Mouse (Mus musculus): ENCODE data around the gene Arrb2. TPM values are rescaled to one million over a fixed set of nuclear protein-coding genes. Genes with fewer than 3 reads are reported as not detected.
A peak's percentile ranks its signal among the peaks of the same experiment; 100 is the strongest.
"Not testable (repeated sequence)": the region's sequence is repeated elsewhere in the genome, so short reads cannot be mapped to it uniquely, and the experiment has no call there.

Gene Arrb2
- total RNA-seq, 2 experiments from 2014 or later: 12.0 to 12.7 TPM

- no peak for DNase-seq
Observed at GRCm38 (mm10) chr11:70446756-70447155, 14.3 kb downstream of the Arrb2 start.

DNA sequence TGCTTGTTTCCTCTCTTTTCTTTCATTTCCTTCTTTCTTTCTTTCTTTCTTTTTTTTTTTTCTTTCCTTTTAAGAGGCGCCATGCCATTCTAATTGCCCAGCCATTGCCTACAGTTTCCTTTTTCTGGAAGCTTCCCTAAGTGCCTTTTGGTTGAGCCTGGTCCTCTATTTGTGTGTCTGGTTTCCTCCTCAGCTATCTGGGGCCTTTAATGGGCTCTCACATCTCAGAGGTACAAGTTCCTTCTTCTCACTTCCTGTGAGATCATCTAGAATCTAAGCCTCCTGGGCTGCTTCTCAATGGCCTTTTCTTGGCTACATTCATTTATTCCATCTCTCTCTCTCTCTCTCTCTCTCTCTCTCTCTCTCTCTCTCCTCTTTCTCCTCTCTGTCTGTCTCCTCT is 14.9 kb downstream of the Arrb2 start:
- DNase-seq: no peak

DNA sequence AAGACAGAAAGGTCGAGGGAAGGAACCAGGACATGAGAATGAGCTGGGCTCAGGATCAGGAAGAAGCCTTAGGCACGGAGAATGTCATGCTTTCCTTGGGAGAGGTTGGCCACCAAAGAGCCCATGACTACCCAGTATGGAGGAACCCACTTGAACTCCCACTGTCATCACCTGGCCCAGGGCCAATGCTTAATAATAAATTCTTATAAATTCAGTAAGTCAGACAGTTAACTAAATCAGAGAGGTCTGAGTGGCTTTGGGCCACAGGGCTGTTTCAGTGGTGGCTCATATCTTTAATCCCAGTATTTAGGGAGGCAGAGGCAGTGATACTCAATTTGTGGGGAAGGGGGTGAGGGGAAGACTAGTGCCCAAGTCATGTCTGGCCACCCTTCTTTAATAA is 18.5 kb downstream of the Arrb2 start:
- DNase-seq: no peak

- peak; percentile 97 for DNase-seq
Observed at GRCm38 (mm10) chr11:70451797-70452498, 19.5 kb downstream of the Arrb2 start, which contains the start of gene Med11. Gene Med11, plus strand, starts transcription at chr11:70451919.

DNA sequence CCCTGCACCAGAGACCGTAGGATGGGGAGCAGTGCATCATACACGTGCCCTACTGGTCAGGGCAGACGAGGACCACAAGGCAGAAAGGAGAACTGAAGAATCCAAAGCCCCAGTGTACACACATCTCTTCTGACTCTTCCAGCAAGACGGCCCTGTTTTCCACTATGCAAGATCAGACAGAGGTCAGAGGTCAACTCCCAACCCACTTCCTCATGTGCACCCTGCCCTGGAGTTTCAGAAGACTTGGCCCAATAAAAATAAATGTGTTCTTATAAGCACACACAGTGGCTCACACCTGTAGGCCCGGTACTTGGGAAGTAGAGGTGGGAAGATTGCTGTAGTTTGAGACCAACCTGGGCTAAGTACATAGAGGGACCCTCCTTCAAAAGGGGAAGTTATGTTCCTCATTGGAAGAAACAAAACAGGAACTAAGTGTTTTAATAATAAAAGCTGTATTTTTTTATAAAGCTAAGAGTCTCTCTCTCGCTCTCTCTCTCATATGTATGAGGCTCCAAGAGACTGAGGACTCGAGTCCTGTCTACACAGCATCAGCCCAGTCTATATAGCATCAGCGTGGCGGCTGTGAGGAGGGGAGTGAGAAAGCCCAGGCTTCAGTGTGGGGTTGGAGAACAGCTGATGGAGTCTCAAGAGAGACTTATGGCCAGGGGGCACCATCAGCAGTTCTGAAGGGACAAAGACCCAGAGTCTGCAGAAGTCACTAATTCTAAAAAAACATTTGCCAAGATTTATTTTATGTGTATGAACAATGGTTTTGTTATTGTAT is 21.0 kb downstream of the Arrb2 start:
- DNase-seq: no peak

DNA sequence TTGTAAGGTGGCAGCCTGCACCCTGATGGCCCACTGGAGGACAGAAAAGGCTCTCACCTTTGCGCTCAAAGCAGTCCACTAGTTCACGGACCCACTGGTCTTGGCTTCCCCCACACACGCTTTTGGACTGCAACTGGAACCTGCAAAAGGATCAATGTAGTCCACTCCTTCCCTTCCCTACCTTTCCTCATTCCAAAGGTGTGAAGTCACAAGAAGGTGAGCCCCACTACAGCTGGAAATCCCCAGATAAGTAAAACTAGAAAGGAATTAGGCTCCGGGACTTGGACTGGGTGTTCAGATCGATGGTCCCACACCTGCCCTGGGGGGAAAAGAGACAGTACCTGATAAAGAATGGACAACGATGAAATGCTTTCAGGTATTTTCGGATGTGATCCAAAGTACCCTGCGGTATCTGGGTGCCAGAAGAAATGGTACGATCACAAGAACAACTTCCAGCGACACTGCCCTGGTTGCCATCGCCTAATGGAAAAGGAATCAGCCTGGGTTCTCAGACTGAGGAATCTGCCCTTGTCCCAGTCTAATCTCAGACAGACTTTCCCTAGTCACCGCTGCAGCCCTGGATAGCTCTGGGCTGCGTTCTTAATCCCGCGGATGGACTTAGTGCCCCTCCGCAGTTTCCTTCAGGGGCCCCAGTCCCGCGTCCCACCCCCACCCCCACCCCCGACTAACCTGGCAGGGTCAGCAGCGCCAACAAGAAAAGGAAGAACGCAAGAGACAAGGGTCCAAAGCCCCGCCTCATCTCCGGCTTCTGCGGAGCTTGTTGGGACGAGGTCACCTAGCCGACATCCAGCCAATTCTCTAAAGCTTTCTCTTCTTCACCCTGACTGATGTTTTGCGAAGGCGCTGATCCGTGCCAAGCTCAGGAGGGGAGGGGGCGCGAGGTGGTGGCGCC is 26.5 kb downstream of the Arrb2 start, which contains the start of gene Zmynd15:
TSS of gene Zmynd15 (plus strand) at position 746 of the 913 bp plus-strand sequence.
- DNase-seq: no peak

- peak; percentile 53 for DNase-seq
Observed at GRCm38 (mm10) chr11:70459601-70460101, 27.2 kb downstream of the Arrb2 start, which contains the start of gene Cxcl16. Gene Cxcl16, minus strand, starts transcription at chr11:70459984.

DNA sequence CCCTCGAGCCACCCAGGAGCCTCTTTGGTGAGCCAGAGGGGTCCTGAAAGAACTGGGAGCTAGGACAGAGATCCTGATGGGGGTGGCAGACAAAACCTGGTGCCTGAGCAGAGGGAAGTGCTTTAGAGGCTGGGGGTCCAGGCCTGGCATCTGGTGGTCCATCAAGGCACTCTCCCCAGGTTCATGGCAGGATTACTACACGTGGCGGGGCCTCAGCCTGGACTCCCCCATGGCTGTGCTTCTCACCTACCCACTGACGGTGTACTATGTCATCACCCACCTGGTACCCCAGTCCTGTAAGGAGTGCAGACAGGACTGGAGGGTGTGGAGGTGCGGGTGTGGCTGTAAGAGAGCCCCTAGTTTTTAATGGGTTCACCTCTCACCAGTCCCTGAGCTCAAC is 31.5 kb downstream of the Arrb2 start:
- no peak for DNase-seq

DNA sequence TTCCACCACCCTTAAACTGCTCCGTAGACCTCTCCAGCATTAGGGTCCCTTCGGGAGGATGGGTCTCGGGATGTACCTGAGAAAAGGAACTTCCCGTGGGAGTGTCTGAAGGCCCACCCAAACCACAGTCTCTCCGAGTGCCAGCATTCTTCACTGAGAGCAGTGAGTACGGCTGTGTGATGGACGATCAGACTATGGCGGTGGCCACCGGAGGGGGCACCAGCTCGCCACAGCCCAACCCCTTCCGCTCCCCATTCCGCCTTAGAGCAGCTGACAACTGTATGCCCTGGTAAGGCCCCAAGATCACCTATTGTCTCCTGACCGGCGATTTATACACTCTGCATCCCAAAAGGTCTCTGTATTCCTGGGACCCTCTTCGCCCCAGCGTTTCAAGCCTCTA is 32.8 kb downstream of the Arrb2 start:
- no peak for DNase-seq

- peak; percentile 65 for DNase-seq
Observed at GRCm38 (mm10) chr11:70465824-70466223, 33.4 kb downstream of the Arrb2 start.

GRCm38 (mm10) chr11:70467902-70468619 is 35.6 kb downstream of the Arrb2 start:
- DNase-seq: no peak

- no peak for DNase-seq
Observed at GRCm38 (mm10) chr11:70469764-70470163, 37.3 kb downstream of the Arrb2 start.

DNA sequence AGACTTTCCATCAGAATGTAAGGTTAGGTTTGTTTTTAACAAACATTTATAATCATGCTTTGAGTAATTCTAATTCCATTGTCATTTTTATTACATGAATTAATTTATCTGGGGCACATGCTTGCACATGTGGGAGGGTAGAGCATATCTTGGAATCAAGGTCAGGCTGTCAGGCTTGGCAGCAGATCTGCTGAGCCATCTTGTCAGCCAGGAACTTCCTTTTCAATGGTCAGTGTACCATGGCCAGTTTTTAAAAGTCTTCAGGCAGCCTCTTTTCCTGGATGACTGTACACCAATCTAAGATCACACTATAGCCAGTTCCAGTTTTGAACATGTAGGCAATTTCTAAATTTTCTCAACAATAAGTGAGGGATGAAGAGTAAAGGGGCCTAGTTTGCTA is 40.3 kb downstream of the Arrb2 start:
- no peak for DNase-seq

- DNase-seq: not testable (repeated sequence)
Observed at GRCm38 (mm10) chr11:70473291-70473690, 40.9 kb downstream of the Arrb2 start.

DNA sequence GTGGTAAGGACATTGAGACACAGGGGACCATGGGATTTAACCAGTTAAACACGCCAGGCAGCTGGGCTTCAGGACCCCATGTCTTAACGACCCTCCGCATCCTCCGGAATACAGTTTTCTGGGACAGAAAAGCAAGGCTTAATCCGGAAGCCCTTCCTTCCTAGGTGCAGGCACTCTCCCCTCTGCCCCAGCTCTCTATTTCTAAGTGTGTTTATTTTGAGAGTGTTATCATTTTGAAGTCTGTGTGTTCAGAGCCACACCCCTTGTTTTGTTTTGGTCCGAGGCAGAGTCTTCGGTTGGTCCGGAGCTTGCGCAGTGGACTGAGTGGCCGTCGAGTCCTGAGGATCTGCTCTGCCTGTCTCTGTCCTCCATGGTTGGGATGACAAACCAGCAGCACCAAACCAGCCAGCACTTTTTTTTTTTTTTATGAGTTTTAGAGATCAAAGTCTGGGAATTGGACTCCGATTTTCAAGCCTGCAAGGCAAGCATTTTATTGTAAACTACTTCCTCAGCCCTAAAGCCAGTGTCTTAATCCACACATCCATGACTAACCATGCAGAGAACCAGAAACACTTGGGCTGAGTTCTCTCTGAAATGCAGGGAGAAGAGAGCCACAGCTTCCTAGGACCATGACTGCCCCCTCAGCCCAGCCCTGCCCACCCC is 42.6 kb downstream of the Arrb2 start:
- DNase-seq: no peak

DNA sequence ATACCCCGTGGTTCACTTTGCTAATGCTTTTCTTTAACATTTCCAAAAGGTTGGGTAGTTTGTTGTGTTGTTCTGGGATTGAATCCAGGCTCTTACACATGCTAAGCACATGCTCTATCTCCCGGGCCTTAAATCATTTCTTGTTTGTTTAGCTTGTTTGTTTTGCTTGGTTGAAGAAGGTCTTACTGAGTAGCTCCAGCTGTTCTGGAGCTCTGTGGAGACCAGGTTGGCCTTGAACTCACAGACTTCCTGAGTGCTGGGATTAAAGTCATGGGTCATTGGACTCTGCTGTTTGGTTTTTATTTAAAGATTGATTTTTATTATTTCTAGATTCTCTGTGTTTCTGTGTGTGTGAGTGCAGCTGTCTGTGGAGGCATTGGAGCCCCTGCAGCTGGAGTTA is 53.1 kb downstream of the Arrb2 start:
- DNase-seq: no peak

- peak; percentile 44 for DNase-seq
Observed at GRCm38 (mm10) chr11:70487816-70488215, 55.4 kb downstream of the Arrb2 start.

GRCm38 (mm10) chr11:70489138-70489537 is 56.7 kb downstream of the Arrb2 start:
- no peak for DNase-seq

DNA sequence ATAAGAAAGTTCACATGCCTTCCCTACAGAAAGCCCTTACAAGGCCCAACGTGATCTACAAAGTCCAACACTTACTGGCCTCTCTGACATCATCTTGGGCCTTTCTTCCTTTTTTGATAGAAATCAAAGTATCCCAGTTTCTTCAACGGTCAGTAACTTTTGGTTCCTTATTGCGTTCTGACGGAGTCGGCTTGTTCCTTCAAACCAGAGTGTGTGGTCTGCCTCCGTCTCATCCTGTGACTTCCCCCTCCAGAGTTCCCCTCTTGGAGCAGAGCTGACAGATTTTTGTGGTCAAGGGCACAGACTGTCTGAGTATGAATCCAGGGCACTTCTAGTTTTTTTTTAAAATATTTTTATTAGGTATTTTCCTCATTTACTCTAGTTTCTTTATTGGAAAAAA is 57.2 kb downstream of the Arrb2 start:
- no peak for DNase-seq

All from heart, postnatal 4 days (tissue).